Mouse (Mus musculus): Measurements from ENCODE around the gene Tap1.
"Not testable (repeated sequence)": the region's sequence is repeated elsewhere in the genome, so short reads cannot be mapped to it uniquely, and the experiment has no call there.

Gene Tap1

GRCm38 (mm10) chr17:34232021-34232420 lies 44.7 kb downstream of the Tap1 start:
- DNase-seq (ENCODE audit: low read depth, low spot score) = not testable (repeated sequence)

GRCm38 (mm10) chr17:34234926-34235325 lies 47.6 kb downstream of the Tap1 start:
- peak; percentile 73 for DNase-seq (ENCODE audit: low read depth, low spot score)

- DNase-seq (ENCODE audit: low read depth, low spot score) = no peak
These were observed 49.3 kb downstream of the Tap1 start for GRCm38 (mm10) chr17:34236691-34237090.

- DNase-seq (ENCODE audit: low read depth, low spot score) = no peak
These were observed 50.4 kb downstream of the Tap1 start for GRCm38 (mm10) chr17:34237741-34238140.

- DNase-seq (ENCODE audit: low read depth, low spot score) = no peak
These were observed 51.4 kb downstream of the Tap1 start, which contains the start of gene H2-Ob for GRCm38 (mm10) chr17:34238706-34239105. H2-Ob (plus strand) TSS chr17:34238903.

GRCm38 (mm10) chr17:34239601-34240041 lies 52.3 kb downstream of the Tap1 start:
- DNase-seq (ENCODE audit: low read depth, low spot score) = no peak

- DNase-seq (ENCODE audit: low read depth, low spot score) = no peak
These were observed 53.0 kb downstream of the Tap1 start for GRCm38 (mm10) chr17:34240366-34240765.

GRCm38 (mm10) chr17:34240916-34241315 lies 53.6 kb downstream of the Tap1 start:
- no peak for DNase-seq (ENCODE audit: low read depth, low spot score)

GRCm38 (mm10) chr17:34244656-34245055 lies 57.3 kb downstream of the Tap1 start:
- DNase-seq (ENCODE audit: low read depth, low spot score) = no peak
